Mouse (Mus musculus): ENCODE data around the gene Fcgr1. TPM values are rescaled to one million over a fixed set of nuclear protein-coding genes. Genes with fewer than 3 reads are reported as not detected.
"Not testable (repeated sequence)": the region's sequence is repeated elsewhere in the genome, so short reads cannot be mapped to it uniquely, and the experiment has no call there.

Gene Fcgr1
- polyA plus RNA-seq, 1 experiment from 2014 or later: 3.7 TPM

GRCm38 (mm10) chr3:96289201-96289600 is 4.6 kb downstream of the Fcgr1 start:
- no peak overlapping the region for H3K4me2 ChIP-seq (ENCODE audit: low read depth, low read length)
- 69% methylated on average over 3 of the region's 3 CpGs for WGBS
- H3K9ac ChIP-seq (ENCODE audit: low read depth, low read length): no peak overlapping the region
- H3K27me3 ChIP-seq (replicated peaks; ENCODE audit: control insufficient read depth, insufficient read depth, low read length): peaks cover 3% of the 10 kb centered on the region; the same call in 1 of the 2 replicates
- H3K9me3 ChIP-seq (ENCODE audit: control insufficient read depth, low read length): no peaks in the 10 kb centered on the region
- H3K27ac ChIP-seq (ENCODE audit: low read length): no peak overlapping the region
- H3K4me1 ChIP-seq (ENCODE audit: control insufficient read depth, insufficient read depth, low read length): no peaks in the 10 kb centered on the region
- H3K36me3 ChIP-seq (ENCODE audit: control insufficient read depth, insufficient read depth, low read length): no peaks in the 10 kb centered on the region
- no peak overlapping the region for H3K4me3 ChIP-seq (ENCODE audit: low read length)
- no peak for ATAC-seq

GRCm38 (mm10) chr3:96287334-96287733 is 6.4 kb downstream of the Fcgr1 start:
- WGBS: 85% methylated on average over 11 of the region's 11 CpGs
- not testable (repeated sequence) for H3K4me1 ChIP-seq (ENCODE audit: control insufficient read depth, insufficient read depth, low read length); H3K27me3 ChIP-seq (replicated peaks; ENCODE audit: control insufficient read depth, insufficient read depth, low read length); H3K27ac ChIP-seq (ENCODE audit: low read length); ATAC-seq; H3K36me3 ChIP-seq (ENCODE audit: control insufficient read depth, insufficient read depth, low read length); H3K4me3 ChIP-seq (ENCODE audit: low read length); H3K9ac ChIP-seq (ENCODE audit: low read depth, low read length); H3K4me2 ChIP-seq (ENCODE audit: low read depth, low read length); H3K9me3 ChIP-seq (ENCODE audit: control insufficient read depth, low read length)

- Histone ChIP-seq H3K4me1 (ENCODE audit: control insufficient read depth, insufficient read depth, low read length) (no peaks in the 10 kb centered on the region), H3K36me3 (ENCODE audit: control insufficient read depth, insufficient read depth, low read length) (no peaks in the 10 kb centered on the region), H3K9me3 (ENCODE audit: control insufficient read depth, low read length) (no peaks in the 10 kb centered on the region), H3K9ac (ENCODE audit: low read depth, low read length) (no peak overlapping the region), H3K27ac (ENCODE audit: low read length) (no peak overlapping the region), H3K27me3 (replicated peaks; ENCODE audit: control insufficient read depth, insufficient read depth, low read length) (0 out of 2 replicates have a peak, but pooled peaks cover 3% of the 10 kb centered on the region), H3K4me2 (ENCODE audit: low read depth, low read length) (no peak overlapping the region), H3K4me3 (ENCODE audit: low read length) (no peak overlapping the region)
- no peak for ATAC-seq
- WGBS: 12% methylated on average over 4 of the region's 4 CpGs
Measured at GRCm38 (mm10) chr3:96284457-96284856, 9.3 kb downstream of the Fcgr1 start.

- Histone ChIP-seq H3K27me3 (replicated peaks; ENCODE audit: control insufficient read depth, insufficient read depth, low read length) (0 out of 2 replicates have a peak, but pooled peaks cover 3% of the 10 kb centered on the region), H3K36me3 (ENCODE audit: control insufficient read depth, insufficient read depth, low read length) (no peaks in the 10 kb centered on the region), H3K4me2 (ENCODE audit: low read depth, low read length) (no peak overlapping the region), H3K4me3 (ENCODE audit: low read length) (no peak overlapping the region), H3K9ac (ENCODE audit: low read depth, low read length) (no peak overlapping the region), H3K9me3 (ENCODE audit: control insufficient read depth, low read length) (no peaks in the 10 kb centered on the region), H3K4me1 (ENCODE audit: control insufficient read depth, insufficient read depth, low read length) (no peaks in the 10 kb centered on the region; the same call in 1 of the 2 replicates), H3K27ac (ENCODE audit: low read length) (no peak overlapping the region)
- no peak for ATAC-seq
- WGBS: 53% methylated on average over 6 of the region's 6 CpGs
Measured at GRCm38 (mm10) chr3:96280660-96281059, 13.1 kb downstream of the Fcgr1 start.

- H3K9ac ChIP-seq (ENCODE audit: low read depth, low read length): peak overlapping the region; percentile 76
- no peaks in the 10 kb centered on the region for H3K27me3 ChIP-seq (replicated peaks; ENCODE audit: control insufficient read depth, insufficient read depth, low read length)
- WGBS: under 1% methylated on average over 49 of the region's 49 CpGs
- H3K4me1 ChIP-seq (ENCODE audit: control insufficient read depth, insufficient read depth, low read length): no peaks in the 10 kb centered on the region; the same call in 1 of the 2 replicates
- no peaks in the 10 kb centered on the region for H3K36me3 ChIP-seq (ENCODE audit: control insufficient read depth, insufficient read depth, low read length)
- peak overlapping the region; percentile 82 for H3K27ac ChIP-seq (ENCODE audit: low read length)
- ATAC-seq: peak; percentile 95
- H3K4me3 ChIP-seq (ENCODE audit: low read length): peak overlapping the region; percentile 60
- H3K9me3 ChIP-seq (ENCODE audit: control insufficient read depth, low read length): no peaks in the 10 kb centered on the region
- H3K4me2 ChIP-seq (ENCODE audit: low read depth, low read length): peak overlapping the region; percentile 91
Measured at GRCm38 (mm10) chr3:96277800-96278624, 15.8 kb downstream of the Fcgr1 start.

GRCm38 (mm10) chr3:96277428-96277799 is 16.4 kb downstream of the Fcgr1 start:
- ATAC-seq: peak; percentile 51
- Histone ChIP-seq H3K4me2 (ENCODE audit: low read depth, low read length) (peak overlapping the region; percentile 91), H3K4me3 (ENCODE audit: low read length) (peak overlapping the region; percentile 60), H3K27ac (ENCODE audit: low read length) (peak overlapping the region; percentile 38), H3K27me3 (replicated peaks; ENCODE audit: control insufficient read depth, insufficient read depth, low read length) (no peaks in the 10 kb centered on the region), H3K4me1 (ENCODE audit: control insufficient read depth, insufficient read depth, low read length) (no peaks in the 10 kb centered on the region; the same call in 1 of the 2 replicates), H3K9ac (ENCODE audit: low read depth, low read length) (peak overlapping the region; percentile 76), H3K9me3 (ENCODE audit: control insufficient read depth, low read length) (no peaks in the 10 kb centered on the region), H3K36me3 (ENCODE audit: control insufficient read depth, insufficient read depth, low read length) (no peaks in the 10 kb centered on the region)
- WGBS: 15% methylated on average over 8 of the region's 8 CpGs

GRCm38 (mm10) chr3:96273591-96274465 is 19.9 kb downstream of the Fcgr1 start:
- H3K27ac ChIP-seq (ENCODE audit: low read length): no peak overlapping the region
- no peak for ATAC-seq
- WGBS: 89% methylated on average over 17 of the region's 17 CpGs
- no peak overlapping the region for H3K9ac ChIP-seq (ENCODE audit: low read depth, low read length)
- H3K4me1 ChIP-seq (ENCODE audit: control insufficient read depth, insufficient read depth, low read length): peaks cover 3% of the 10 kb centered on the region
- H3K4me2 ChIP-seq (ENCODE audit: low read depth, low read length): no peak overlapping the region
- no peak overlapping the region for H3K4me3 ChIP-seq (ENCODE audit: low read length)
- no peaks in the 10 kb centered on the region for H3K27me3 ChIP-seq (replicated peaks; ENCODE audit: control insufficient read depth, insufficient read depth, low read length)
- no peaks in the 10 kb centered on the region for H3K36me3 ChIP-seq (ENCODE audit: control insufficient read depth, insufficient read depth, low read length)
- no peaks in the 10 kb centered on the region for H3K9me3 ChIP-seq (ENCODE audit: control insufficient read depth, low read length)

- no peaks in the 10 kb centered on the region for H3K9me3 ChIP-seq (ENCODE audit: control insufficient read depth, low read length)
- ATAC-seq: peak; percentile 96
- no peaks in the 10 kb centered on the region for H3K27me3 ChIP-seq (replicated peaks; ENCODE audit: control insufficient read depth, insufficient read depth, low read length)
- peak within 1 kb of the TSS; percentile 91 for H3K4me2 ChIP-seq (ENCODE audit: low read depth, low read length)
- H3K27ac ChIP-seq (ENCODE audit: low read length): peak within 1 kb of the TSS; percentile 93
- H3K4me3 ChIP-seq (ENCODE audit: low read length): peak within 1 kb of the TSS; percentile 58
- peak within 1 kb of the TSS; percentile 73 for H3K9ac ChIP-seq (ENCODE audit: low read depth, low read length)
- WGBS: under 1% methylated on average over 45 of the region's 45 CpGs
- no peaks in the 10 kb centered on the region for H3K36me3 ChIP-seq (ENCODE audit: control insufficient read depth, insufficient read depth, low read length)
- peaks cover 7% of the 10 kb centered on the region for H3K4me1 ChIP-seq (ENCODE audit: control insufficient read depth, insufficient read depth, low read length)
Measured at GRCm38 (mm10) chr3:96269511-96270474, 24.0 kb downstream of the Fcgr1 start, which contains the start of gene Hist2h2bb. TSS of gene Hist2h2bb (plus strand) at chr3:96269752.

Measured in intestine, embryonic 16.5 days (tissue).